Mouse (Mus musculus) spleen, postnatal 36 days (tissue): ENCODE measurements around the gene Pdxdc1.
"Not testable (repeated sequence)": the region's sequence is repeated elsewhere in the genome, so short reads cannot be mapped to it uniquely, and the experiment has no call there.

Experiments used
- DNase-seq, 2 experiments: peaks; one replicate each; pipeline ENCODE4 v3.0.0; 2022; ENCODE audit warnings: low spot score in 2 of 2, mixed read lengths in 1 of 2

Pdxdc1 gene

DNA sequence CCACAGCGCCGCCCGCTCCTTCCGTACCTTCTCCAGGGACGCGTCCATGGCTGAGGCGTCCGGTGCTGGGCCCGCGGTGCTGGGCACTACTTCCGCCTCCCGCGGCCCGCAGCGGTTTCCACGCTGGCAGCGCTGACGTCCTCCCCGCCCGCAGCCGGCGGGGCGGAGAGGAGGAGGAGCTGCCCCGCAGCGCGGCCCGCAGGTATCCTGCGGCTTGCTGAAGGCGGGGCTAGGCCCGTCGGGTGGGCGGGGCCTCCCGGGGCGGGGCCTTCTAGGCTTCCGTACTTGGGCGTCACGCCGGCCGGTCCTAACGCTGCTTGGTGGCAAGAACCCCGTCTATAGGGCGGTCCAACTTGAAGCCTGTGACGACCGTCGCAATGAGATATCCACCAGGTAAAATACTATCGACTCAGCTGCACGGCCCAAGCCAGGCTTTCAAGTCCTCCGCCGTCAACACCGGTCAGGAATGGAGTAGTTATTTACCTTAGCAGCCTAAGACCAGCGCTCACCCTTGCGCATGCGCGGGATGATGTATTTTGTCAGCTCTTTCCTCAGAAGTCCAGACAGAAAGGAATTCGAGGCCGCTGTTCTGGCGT lies at the start of gene Pdxdc1, which contains the start of gene Mpv17l:
TSS of gene Pdxdc1 (minus strand) at position 244 of the 596 bp plus-strand sequence.
TSS of gene Mpv17l (plus strand) at position 274 of the 596 bp plus-strand sequence.
- DNase-seq: peak; percentile 95

DNA sequence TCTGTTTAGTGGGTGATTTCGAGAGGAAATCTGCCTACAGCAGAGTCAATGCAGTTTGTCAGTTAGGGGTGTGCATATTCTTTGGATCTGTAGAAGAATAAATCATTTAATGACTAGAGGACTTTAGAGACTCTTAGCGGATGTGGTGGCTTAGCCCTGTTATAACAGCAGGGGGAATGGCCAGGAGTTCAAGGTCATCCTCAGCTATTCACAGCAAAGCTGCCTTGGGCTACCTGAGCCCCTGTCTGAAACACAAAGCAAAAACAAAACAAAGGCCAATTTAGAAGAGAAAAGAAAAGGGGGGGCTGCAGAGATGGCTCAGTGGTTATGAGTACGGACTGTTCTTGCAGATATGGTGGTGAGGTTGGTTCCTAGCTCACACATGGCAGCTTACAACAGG lies 48.3 kb upstream of the Pdxdc1 start:
- no peak for DNase-seq

DNA sequence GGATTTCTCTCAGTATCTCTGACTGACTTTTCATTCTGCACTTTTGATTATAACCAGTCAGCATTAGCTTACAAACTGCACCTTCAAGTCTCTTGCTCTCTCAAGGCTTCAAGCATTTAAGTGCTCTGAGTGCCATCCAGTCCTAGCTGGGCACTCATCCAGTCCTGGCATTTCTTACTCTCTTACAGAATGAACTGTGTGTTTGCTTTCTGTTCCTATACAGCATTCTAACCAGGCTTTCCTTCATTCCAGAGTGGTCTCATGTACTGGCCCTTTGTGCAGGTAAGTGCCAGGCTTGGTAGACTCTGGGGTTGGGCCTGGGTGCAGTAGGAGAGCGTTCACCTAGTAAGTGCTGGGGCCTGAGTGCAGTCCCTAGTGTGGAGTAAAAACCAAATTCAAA lies 43.4 kb upstream of the Pdxdc1 start:
- DNase-seq: no peak

DNA sequence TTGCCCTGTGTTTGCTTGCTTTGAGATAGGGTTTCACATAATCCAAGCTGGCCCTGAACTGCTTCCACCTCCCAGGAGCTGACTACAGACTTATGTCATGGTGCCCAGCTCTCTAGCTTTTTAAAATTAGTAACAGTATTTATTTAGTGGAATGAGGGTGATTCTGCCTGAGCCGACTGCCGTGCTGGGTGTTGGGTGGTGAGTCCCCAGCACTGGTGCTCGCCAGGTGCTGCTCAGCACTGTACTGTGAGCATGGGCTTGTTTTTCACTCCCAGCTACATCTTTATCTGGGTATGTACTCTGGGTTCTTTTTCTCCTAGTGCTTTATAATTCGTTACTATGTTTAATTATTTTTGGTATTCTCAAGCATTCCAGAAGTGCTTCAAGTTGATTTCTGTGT lies 42.2 kb upstream of the Pdxdc1 start:
- DNase-seq: no peak

DNA sequence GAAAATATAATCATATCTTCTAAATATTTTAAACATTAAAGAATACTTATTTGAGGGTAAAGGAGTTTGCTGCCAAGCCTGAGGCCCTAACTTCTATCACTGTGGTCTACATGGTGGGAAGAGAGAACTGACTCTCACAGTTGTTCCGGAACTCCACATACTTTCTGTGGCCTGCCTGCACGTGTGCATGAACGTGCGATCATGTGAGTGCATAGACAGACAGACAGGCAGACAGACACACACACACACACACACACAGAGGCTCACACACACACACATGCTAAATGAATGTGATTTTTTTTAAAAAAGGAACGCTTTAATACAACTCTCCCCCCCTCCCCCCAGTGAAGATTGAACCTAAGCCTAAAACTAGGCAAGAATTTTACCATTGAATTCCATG lies 41.8 kb upstream of the Pdxdc1 start:
- no peak for DNase-seq

DNA sequence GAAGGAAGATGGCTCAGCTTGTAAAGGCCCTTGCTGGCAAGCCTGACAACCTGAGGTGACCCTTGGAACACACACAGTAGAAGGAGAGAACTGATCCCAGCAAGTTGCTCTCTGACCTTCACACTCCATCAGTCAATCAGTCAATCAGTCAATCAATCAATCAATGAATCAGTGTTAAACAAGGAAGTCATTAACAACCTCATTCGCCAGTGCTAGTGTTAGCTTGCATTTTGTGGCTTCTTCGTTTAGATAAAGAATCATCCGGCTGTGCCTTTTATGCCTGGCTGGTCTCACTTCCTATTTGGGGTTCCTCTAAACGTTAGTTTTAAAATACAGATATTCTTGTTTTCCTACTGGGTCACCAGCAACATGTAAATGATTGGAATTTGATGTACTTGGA lies 41.2 kb upstream of the Pdxdc1 start:
- peak; percentile 10 to 11 for DNase-seq

DNA sequence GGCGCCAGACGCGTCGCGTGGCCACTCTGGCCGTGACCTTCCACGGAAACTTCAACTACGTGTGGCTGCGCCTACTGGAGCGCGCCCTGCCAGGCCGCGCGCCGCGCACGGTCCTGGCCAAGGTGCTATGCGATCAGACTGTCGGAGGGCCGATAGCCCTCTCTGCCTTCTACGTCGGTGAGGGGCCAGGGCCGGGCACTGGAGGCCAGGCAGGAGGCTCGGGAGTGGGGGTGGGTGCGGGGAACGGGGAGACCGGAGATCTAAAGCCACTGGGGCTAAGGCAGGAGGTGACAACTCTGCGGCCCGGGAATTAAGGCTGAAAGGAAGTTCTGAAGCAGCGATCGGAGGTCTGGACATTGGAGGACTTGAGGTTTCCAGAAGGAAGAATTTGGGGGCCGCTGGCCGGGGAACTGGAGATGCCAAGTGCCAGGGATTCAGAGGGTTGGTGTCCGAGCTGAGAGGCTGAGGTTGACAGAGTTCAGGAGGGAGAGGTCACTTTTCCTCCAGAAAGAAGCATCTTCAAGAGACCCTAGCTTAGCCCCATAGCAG lies 38.0 kb upstream of the Pdxdc1 start:
- DNase-seq: no peak

DNA sequence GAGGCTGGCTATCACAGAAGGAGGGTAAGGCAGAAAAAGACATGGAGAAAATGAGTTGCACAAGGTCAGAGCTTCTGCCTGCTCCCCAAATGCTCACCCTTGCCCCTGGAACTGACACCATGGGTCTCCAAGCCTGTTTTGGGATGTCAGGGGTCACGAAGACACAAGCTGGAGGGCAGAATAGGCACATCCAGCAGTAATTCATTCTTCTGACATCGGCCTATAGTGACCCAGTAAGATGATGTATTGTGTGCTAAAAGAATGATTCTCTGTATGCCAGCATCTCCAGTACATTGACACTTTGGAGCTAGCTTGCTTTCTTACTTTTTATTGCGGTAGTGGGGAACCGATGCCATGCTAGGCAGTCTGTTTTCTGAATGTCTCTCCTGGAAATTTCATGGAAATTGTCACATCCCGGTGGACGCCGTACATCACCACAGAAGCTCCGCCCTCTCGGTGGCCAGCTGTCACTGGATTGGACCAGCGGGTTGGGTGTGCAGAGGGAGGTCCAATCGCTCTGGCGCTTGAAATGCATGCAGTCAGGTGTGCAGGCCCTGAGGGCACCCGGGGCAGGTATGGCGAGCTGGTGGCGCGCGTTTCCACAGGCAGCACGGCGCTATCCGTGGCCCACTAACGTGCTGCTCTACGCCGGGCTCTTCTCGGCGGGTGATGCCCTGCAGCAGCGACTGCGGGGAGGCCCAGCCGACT lies 37.4 kb upstream of the Pdxdc1 start:
- DNase-seq: no peak

DNA sequence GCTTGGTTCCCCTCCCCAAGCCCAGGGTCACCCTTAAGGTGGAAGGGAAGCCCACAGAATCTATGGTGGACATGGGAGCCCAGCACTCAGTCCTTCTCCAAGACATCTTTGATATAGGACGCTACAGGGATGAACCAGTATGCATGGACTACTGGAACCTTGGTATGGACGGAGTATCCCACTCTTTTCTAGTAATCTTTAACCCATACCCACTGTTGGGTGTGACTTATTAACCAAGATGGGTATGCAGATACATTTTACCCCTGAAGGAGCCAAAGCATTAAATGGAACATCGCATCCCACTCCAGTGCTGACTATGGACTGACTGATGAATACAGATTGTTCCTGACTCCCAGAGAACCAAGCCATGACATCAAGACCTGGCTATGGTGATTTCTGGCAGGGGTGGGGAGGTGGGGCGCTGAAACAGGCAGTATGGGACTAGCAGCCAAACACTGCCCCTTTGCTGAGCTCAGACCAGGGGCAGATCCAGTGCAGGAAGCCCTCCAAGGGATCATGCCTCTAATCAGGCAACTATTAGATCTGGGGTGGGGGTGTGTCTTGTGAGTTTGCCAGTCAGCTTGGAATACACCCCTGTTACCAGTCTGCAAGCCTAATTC lies 24.6 kb upstream of the Pdxdc1 start:
- DNase-seq: no peak

DNA sequence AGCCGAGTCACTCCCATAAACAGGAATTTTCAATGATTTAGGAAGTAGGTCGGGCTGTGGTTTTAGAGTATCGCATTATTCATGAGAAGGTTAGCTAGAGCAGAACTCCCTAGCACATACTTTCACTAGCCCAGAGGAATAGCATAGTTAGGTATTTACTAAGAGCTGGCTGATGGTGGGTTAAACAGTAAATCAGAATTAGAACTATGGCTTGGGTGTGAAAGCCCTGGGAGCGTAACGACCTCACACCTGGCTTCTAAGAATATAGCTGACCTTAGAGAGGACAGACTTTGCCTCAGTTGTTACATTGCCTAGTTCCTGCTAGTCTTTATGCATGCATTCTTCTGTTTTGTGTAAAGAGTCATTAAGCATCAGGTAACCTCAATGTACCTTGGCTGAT lies 20.0 kb upstream of the Pdxdc1 start:
- DNase-seq: not testable (repeated sequence)

DNA sequence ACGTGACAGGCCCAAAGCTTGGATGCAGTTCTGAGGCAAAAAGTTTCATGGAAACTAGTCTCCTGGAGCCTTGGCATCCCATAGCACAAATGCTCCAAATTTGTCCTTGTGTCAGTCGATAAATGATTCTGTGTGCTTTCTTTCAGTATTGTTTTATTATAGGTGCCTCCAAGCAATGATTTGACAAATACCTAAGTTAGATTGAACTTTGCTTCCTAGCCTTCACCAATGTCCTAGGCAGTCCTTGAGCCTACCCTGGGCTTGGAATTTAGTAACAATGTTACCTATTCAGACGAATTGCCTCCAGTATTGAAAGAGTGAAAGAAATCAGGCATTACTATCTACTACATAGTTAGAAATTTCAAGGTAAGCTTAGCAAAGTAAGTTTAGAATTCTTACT lies 19.6 kb upstream of the Pdxdc1 start:
- not testable (repeated sequence) for DNase-seq

DNA sequence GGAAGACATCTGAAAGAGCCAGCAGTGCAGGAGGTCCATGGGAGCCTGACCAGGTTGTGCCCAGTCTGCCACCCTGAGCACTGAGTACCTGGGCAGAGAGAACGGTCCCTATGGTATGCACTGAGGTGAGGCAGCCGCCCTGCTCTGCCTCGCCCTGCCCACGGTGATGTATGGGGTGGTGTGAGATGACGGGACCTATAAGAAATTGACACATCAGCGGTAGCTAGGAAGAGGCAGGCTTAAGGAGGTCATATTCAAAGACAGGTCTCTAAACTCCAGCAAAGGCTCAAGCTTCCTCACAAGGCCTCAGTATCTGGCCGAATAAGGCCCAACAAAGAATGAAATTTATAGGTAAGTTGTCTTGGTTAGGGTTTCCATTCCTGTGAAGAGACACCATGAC lies 18.9 kb upstream of the Pdxdc1 start:
- no peak for DNase-seq

DNA sequence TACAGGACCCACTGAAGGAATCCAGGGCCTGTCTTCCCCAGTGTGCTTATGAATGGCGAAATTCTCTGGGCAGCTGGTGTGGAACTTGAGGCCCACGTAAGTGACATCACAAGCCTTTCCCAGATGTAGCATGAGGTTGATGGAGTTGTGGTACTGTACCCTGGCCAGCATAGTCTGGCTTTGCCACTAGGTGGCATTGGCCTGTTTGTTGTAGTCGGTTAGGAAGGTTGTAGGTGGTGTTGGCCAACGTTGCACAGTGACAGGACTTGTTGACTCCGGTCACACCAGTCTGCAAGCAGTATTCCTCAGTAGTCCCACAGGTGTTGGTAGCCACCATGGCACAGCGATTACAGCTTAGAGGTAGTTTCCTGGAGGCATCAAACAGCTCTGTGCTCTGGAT lies 18.1 kb upstream of the Pdxdc1 start:
- no peak for DNase-seq

DNA sequence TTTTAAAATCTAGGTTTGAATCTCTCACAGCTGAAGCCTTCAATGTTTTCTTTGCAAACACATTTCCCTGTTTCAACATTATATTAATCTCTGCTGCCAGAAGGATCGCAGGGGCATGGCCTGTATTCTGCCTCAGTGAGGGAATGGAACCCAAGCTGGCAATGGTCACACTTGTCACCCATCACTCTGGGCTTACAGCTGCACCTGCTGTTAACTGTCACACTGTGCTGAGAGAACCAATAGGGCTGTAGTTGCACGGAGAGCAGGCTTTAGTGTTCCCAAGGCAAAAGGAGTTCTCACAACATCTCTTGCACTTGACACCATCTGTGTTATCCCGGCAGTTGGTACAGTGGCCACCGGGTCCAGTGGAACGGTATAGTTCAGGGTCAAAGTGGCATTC lies 17.2 kb upstream of the Pdxdc1 start:
- no peak for DNase-seq

DNA sequence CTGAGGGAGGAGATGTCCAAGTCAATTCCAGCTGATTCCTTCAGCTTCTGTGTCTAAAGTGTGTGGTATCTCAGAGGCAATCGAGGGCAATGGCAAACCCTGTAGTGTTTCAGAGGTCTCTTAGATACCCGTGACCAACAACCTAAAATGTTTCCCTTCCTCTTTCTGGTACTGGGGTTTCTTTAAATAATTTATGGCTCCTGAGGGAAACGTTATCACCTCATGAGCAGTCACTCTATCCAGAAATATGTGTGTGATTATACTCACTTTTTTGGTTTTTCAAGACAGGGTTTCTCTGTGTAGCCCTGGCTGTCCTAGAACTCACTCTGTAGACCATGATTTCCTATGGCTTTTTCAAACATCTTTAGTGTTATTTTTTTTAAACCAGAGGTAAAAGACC lies 4.4 kb upstream of the Pdxdc1 start:
- DNase-seq: no peak

DNA sequence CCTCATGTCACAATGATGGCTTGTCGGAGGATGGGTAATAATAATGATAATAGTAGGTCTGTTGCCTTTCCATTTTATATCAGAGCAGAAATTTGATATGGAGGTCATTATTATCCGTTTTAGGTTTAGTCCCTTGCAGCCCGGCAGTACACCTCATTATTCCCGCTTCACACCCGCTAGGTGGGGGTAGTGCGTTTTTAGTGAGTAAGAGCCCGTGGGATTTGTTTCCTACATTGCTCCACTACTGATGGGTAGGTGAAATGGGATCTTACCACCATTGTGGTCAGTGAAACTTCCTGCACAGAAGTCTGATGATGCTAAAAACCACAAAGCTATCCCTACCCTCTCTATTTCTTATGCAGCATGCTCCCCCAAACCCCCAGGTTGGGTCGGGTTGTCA lies 557 bp upstream of the Pdxdc1 start:
- peak; percentile 60 to 70 for DNase-seq

DNA sequence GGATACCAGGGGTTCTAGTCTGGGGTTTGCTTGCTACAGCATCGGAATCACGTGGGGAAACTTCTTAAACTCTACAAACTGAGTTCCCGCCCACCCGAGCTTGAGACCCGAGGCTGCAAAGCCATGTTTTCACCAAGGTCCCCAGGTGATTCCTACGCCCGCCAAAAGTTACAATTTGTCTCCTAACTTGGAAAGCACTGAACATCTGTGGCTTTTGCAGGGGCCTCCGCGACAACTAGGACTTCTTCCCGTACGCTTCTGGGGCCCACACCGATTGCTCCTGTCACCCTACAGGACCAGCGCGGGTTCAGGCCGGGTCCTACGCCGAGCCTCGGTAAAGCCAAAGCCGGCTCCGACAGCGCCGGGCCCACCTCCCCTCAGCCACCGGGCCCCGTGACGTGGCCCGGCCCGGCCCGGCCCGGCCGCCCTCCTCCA lies 517 bp downstream of the Pdxdc1 start:
- DNase-seq: no peak

DNA sequence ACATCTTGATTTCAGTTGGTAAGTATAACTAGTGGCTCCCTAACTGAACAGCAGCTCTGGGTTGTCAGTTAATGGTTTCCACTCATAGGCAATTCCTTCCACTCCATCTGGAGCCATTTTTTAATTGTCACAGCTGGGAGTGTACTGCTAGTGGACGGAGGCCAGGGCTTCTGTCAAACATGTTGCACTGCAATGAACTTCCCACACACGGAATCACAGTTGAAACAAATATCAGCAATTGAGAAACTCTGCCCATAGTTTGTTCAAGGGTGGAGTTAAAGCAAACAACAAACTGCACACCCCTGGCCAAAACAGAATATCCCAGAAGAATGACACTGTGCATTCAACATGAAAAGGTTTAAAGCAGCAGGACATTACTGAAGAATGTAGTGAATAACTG lies 4.0 kb downstream of the Pdxdc1 start:
- DNase-seq: no peak

DNA sequence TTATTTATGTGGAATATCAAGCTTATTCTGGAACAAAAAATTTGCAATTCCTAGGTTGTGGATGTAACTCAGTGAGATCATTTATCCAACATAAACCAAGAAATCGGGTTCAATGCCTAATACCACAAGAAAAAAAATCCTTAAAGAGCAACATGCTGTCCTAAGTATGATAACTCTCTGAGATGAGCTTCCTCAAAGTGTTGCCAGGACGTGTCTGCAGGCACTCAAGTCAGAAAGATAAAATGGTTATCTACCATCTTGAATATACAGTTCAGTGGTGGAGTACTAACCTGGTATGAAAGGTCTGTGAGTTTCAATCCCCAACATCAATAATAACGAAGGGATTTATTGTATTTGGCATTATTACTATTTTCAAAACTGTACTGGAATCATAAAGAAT lies 6.6 kb downstream of the Pdxdc1 start:
- DNase-seq: no peak

DNA sequence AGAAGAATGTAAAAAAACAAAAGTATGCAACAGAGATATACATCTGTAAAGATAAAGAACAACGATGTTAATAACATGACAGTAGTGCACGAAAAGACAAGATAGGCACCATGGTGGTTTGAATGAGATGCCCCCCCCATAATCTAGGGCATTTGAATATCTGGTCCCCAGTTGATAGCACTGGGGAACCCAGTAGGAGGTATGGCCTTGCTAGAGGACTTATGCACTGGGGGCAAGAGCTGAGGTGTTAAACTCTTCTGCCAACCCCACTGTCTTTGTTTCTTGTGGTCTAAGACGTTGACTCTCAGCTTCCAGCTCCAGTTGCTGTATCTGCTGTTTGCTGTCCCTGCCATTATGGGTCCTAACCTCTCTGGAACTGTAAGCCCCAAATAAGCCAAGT lies 7.2 kb downstream of the Pdxdc1 start:
- DNase-seq: no peak

DNA sequence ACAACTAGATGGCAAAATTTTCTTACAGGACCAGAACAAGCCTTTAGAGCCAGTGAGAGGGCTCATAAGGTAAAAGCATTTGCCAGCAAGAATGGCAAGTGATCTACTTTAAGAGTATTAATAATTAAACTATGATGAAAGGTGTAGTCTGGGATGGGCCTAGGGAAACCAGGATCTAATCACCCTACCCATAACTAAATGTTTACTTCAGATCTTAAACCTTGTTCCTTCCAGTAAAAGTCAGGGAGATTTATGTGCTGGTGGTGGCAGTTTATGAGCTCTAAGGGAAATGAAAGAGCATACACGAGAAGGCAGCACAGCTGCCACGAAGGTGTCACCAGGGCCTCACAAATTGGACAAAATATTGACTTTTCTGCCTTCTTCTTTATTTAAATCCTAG lies 8.8 kb downstream of the Pdxdc1 start:
- no peak for DNase-seq

DNA sequence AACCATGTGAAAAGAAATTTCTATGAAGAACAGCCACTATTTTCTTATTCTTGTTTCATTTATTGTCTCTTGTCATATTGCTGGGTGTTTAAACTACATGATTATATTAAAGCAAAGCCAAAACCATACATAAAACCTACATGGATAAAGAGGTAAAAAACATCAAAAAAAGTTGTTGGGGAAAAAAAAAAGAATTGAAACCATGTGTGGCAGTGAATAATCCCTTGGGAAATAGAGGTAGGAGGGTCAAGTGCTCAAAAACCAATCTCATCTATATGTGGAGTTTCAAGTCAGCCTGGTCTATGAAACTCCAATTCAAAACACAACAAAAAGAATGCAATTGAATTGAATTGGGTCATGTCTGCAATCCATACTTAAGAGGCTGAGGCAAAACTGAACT lies 10.1 kb downstream of the Pdxdc1 start:
- DNase-seq: no peak

DNA sequence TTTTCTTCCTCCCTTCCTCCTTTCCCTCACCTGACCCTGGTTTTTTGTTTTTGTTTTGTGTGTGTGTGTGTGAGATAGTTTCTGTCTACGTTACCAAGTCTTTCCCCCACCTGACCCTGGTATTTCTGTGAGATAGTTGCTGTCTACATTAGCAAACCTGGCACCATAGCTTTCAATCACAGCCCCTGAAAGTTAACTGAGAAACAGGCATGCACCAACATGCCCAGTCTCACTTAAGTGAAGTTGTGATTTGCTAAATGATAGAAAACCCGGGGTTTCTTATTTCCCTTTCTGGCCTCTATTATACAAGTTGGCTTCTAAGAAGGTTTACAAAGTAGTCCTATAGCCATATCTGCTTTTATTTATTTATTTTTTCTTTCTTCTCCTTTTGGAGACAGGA lies 12.5 kb downstream of the Pdxdc1 start:
- DNase-seq: no peak
